Mouse (Mus musculus) central nervous system, embryonic 18 days (tissue): Measurements from ENCODE around the gene Prss45. TPM values are rescaled to one million over a fixed set of nuclear protein-coding genes. Genes with fewer than 3 reads are reported as not detected.

Experiments used
- polyA plus RNA-seq: library from polyadenylated mRNA; depleted of rRNA; stranded (reverse); fragments of >200 nt; gene quantifications from 2 replicates; pipeline ENCODE4 v1.2.3, GENCODE M21; 2012; rRNA removed

The Prss45 gene
- 0.14 TPM in 1 of 2 replicates, not detected in the other for polyA plus RNA-seq

GRCm38 (mm10) chr9:110834411-110834810, at the start of gene Prss45:
Gene Prss45 (plus strand): TSS chr9:110834588.

GRCm38 (mm10) chr9:110797866-110798265, 36.5 kb upstream of the Prss45 start, which contains the start of gene Prss42:
Gene Prss42 (plus strand): TSS chr9:110798166.

GRCm38 (mm10) chr9:110813789-110814188, 20.6 kb upstream of the Prss45 start, which contains the start of gene Prss44:
Gene Prss44 (plus strand): TSS chr9:110813994.

GRCm38 (mm10) chr9:110826390-110826789, 8.0 kb upstream of the Prss45 start, which contains the start of gene Prss43:
Gene Prss43 (plus strand): TSS chr9:110826690.

GRCm38 (mm10) chr9:110844206-110844605, 9.8 kb downstream of the Prss45 start, which contains the start of gene Prss46:
Gene Prss46 (plus strand): TSS chr9:110844506.

GRCm38 (mm10) chr9:110857781-110858472, 23.5 kb downstream of the Prss45 start, which contains the start of gene Prss50:
Gene Prss50 (plus strand): TSS chr9:110857967.

GRCm38 (mm10) chr9:110879191-110879920, 45.0 kb downstream of the Prss45 start, which contains the start of gene Als2cl:
Gene Als2cl (plus strand): TSS chr9:110879870.

GRCm38 (mm10) chr9:110879998-110880561, 45.7 kb downstream of the Prss45 start, which contains the start of gene Tmie:
Gene Tmie (minus strand): TSS chr9:110880113.

Other genes starting within 250 kb of the Prss45 start
- 24.7 and 27.6 TPM in 2 replicates for gene Nradd, start 210.1 kb upstream of the Prss45 start, polyA plus RNA-seq
- gene Nbeal2, start 180.4 kb upstream of the Prss45 start, polyA plus RNA-seq = 16.4 and 16.6 TPM in 2 replicates
- 82.1 and 85.3 TPM in 2 replicates for gene Ccdc12, start 178.1 kb upstream of the Prss45 start, polyA plus RNA-seq
- gene Myl3, start 92.7 kb upstream of the Prss45 start, polyA plus RNA-seq = 0.73 and 8.6 TPM in 2 replicates
- 15.0 and 20.5 TPM in 2 replicates for gene Pth1r, start 87.4 kb upstream of the Prss45 start, polyA plus RNA-seq
- gene Prss42, start 36.4 kb upstream of the Prss45 start, polyA plus RNA-seq = not detected in 2 replicates
- gene Prss44, start 20.6 kb upstream of the Prss45 start, polyA plus RNA-seq = not detected in 2 replicates
- 0.03 TPM in 1 of 2 replicates, not detected in the other for gene Prss43, start 7.9 kb upstream of the Prss45 start, polyA plus RNA-seq
- 0.07 TPM in 1 of 2 replicates, not detected in the other for gene Prss46, start 9.9 kb downstream of the Prss45 start, polyA plus RNA-seq
- gene Prss50, start 23.4 kb downstream of the Prss45 start, polyA plus RNA-seq = 0.18 and 0.27 TPM in 2 replicates
- gene Als2cl, start 45.3 kb downstream of the Prss45 start, polyA plus RNA-seq = 4.0 and 5.5 TPM in 2 replicates
- 3.4 and 4.6 TPM in 2 replicates for gene Tmie, start 45.5 kb downstream of the Prss45 start, polyA plus RNA-seq
- gene Fam240a, start 82.3 kb downstream of the Prss45 start, polyA plus RNA-seq = not detected in 2 replicates
- gene Tdgf1, start 111.6 kb downstream of the Prss45 start, polyA plus RNA-seq = 0.06 and 0.17 TPM in 2 replicates
- gene Lrrc2, start 117.0 kb downstream of the Prss45 start, polyA plus RNA-seq = 0.26 and 0.39 TPM in 2 replicates
- 0.20 TPM in 1 of 2 replicates, not detected in the other for gene Rtp3, start 156.0 kb downstream of the Prss45 start, polyA plus RNA-seq
- 0.26 and 0.92 TPM in 2 replicates for gene Ltf, start 184.7 kb downstream of the Prss45 start, polyA plus RNA-seq
- 0.84 and 1.0 TPM in 2 replicates for gene Ccrl2, start 222.9 kb downstream of the Prss45 start, polyA plus RNA-seq